Comparison of ENCODE assay signal across 9 mouse cellular contexts in the genomic region with DNA sequence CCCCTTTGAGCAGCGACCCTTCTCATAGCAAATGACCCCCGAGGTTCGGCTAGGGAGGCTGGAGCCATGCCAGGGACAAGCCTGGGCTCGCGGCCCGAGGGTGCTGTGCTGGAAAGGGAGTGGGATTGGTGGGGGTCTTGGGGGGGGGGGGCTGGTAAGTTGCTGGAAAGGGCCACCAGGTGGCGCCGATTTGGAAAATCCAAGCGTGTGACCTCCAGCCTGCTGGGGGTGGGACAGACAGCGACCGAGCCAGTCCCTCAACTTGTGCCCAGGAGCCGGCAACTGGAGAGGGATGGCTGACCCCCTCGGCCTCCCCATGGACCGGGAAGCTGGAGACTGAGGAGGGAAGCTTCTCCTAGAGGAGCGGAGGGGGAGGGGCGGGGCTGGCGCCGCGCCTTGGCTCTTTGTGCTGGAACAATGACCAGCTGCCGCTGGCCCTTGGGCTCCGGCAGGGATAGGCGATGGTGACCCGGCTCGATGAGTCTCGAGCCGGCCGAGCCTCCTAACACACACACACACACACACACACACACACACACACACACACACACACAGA. TPM values are rescaled to one million over a fixed set of nuclear protein-coding genes. Genes with fewer than 3 reads are reported as not detected.
DNase-seq lines count a peak whose midpoint lies in the region; ATAC-seq and TF ChIP-seq lines count a peak whose summit lies in the region.
"Had no signal": no experiment of that assay in that cellular context is flagged by ENCODE, and none has a peak within 500 bp of the region (broad histone marks: within the 10 kb centered on the region; RNA-seq: fewer than 3 reads in every experiment).

No protein-coding gene starts in this region.

- peak overlapping the region; percentile 62 to 72 for H3K4me3 ChIP-seq in ES-E14 (ENCODE audit: insufficient read depth in 1 of 2, low read depth in 1 of 2, low read length in 2 of 2, poor library complexity in 1 of 2, severe bottlenecking in 1 of 2)
- H3K4me3 ChIP-seq in brown adipose tissue, adult 24 weeks (ENCODE audit: insufficient read depth, low read depth, low read length): peak overlapping the region; percentile 90
- peak overlapping the region; percentile 76 for H3K4me3 ChIP-seq in forebrain, postnatal 0 days (ENCODE audit: low read depth, low read length)
- peak overlapping the region; percentile 69 for H3K4me3 ChIP-seq in hindbrain, embryonic 11.5 days (ENCODE audit: low read depth, low read length)

- peak overlapping the region; percentile 71 for H3K9ac ChIP-seq in ES-E14 (ENCODE audit: insufficient read depth, low read depth, low read length, poor library complexity, severe bottlenecking)
- peak overlapping the region; percentile 59 for H3K9ac ChIP-seq in forebrain, postnatal 0 days
- H3K9ac ChIP-seq in hindbrain, embryonic 11.5 days (ENCODE audit: low read depth, low read length): peak overlapping the region; percentile 91

- WGBS in forebrain, postnatal 0 days: under 1% methylated on average over 26 of the region's 27 CpGs
- 0% methylated on average over 26 of the region's 27 CpGs for WGBS in hindbrain, embryonic 11.5 days

- H3K36me3 ChIP-seq in ES-E14 (ENCODE audit: control insufficient read depth, insufficient read depth, low read length, poor library complexity, severe bottlenecking): peaks cover 4% of the 10 kb centered on the region
- no peaks in the 10 kb centered on the region; the same call in 1 of the 2 replicates for H3K36me3 ChIP-seq in forebrain, postnatal 0 days (ENCODE audit: insufficient read depth)
- H3K36me3 ChIP-seq in hindbrain, embryonic 11.5 days (ENCODE audit: control insufficient read depth, insufficient read depth, low read length): 0 out of 2 replicates have a peak, but pooled peaks cover 4% of the 10 kb centered on the region

- ATAC-seq in forebrain, postnatal 0 days: peak; percentile 69
- peak; percentile 80 for ATAC-seq in hindbrain, embryonic 11.5 days (ENCODE audit: low FRiP score)
- ATAC-seq in activated CD4-positive, CD25-positive, alpha-beta regulatory T cell, adult 4 months: no peak

- in situ Hi-C loops in ES-E14 (cut with MboI; ENCODE audit: low sequenced_read_pairs in 2 of 2, unreplicated experiment in 2 of 2): no loop called here

- H3K27ac ChIP-seq in ES-E14 (ENCODE audit: insufficient read depth, low read depth, low read length, poor library complexity, severe bottlenecking): no peak overlapping the region
- H3K27ac ChIP-seq in brown adipose tissue, adult 24 weeks (replicated peaks; ENCODE audit: low read depth, low read length): peak overlapping the region; percentile 99
- peak overlapping the region; percentile 84 for H3K27ac ChIP-seq in forebrain, postnatal 0 days (ENCODE audit: low read depth, low read length)
- peak overlapping the region; percentile 97 for H3K27ac ChIP-seq in hindbrain, embryonic 11.5 days (ENCODE audit: low read depth, low read length)

- peaks cover 16 to 19% of the 10 kb centered on the region in 2 experiments for H3K4me1 ChIP-seq in ES-E14 (ENCODE audit: control insufficient read depth in 2 of 2, insufficient read depth in 2 of 2, low read length in 2 of 2, poor library complexity in 1 of 2)
- peaks cover 17% of the 10 kb centered on the region for H3K4me1 ChIP-seq in brown adipose tissue, adult 24 weeks (ENCODE audit: control insufficient read depth, insufficient read depth, insufficient read length, low read length)
- peaks cover 22% of the 10 kb centered on the region for H3K4me1 ChIP-seq in forebrain, postnatal 0 days (ENCODE audit: insufficient read depth)
- peaks cover 16% of the 10 kb centered on the region for H3K4me1 ChIP-seq in hindbrain, embryonic 11.5 days (replicated peaks; ENCODE audit: control insufficient read depth, insufficient read depth, low read length)

- no peak for DNase-seq in ES-E14 (ENCODE audit: low read depth, low spot score)
- DNase-seq in forebrain, postnatal 0 days: peak; percentile 87
- peak; percentile 89 for DNase-seq in hindbrain, embryonic 11.5 days (ENCODE audit: low spot score)
- peak; percentile 66 to 74 for DNase-seq in layer of hippocampus, postnatal 36 days
- DNase-seq in lung, postnatal 14 days: peak; percentile 88
- peak; percentile 68 for DNase-seq in right cerebral cortex, adult 18-20 months

- TF ChIP-seq CTCF in forebrain, postnatal 0 days (IDR thresholded peaks at IDR 0.05; ENCODE audit: low read depth): peak; percentile 62

- H3K27me3 ChIP-seq in forebrain, postnatal 0 days (ENCODE audit: insufficient read depth, low read length): peaks cover 4% of the 10 kb centered on the region; the same call in 1 of the 2 replicates
- H3K27me3 ChIP-seq in hindbrain, embryonic 11.5 days (ENCODE audit: control insufficient read depth, insufficient read depth, low read length): no peaks in the 10 kb centered on the region

- no peaks in the 10 kb centered on the region for H3K9me3 ChIP-seq in ES-E14 (ENCODE audit: control insufficient read depth, insufficient read depth, low read depth, low read length)
- no peaks in the 10 kb centered on the region for H3K9me3 ChIP-seq in forebrain, postnatal 0 days (ENCODE audit: low read length)
- H3K9me3 ChIP-seq in hindbrain, embryonic 11.5 days (ENCODE audit: control insufficient read depth, low read length): no peaks in the 10 kb centered on the region

- peak overlapping the region; percentile 64 for H3K4me2 ChIP-seq in forebrain, postnatal 0 days (ENCODE audit: low read depth)
- peak overlapping the region; percentile 71 for H3K4me2 ChIP-seq in hindbrain, embryonic 11.5 days (replicated peaks; ENCODE audit: low read depth, low read length)

TF ChIP-seq in ES-E14, 5 proteins besides CTCF, POLR2A, EP300 and RAD21:
- TF ChIP-seq ZC3H11A (IDR thresholded peaks at IDR 0.05; ENCODE audit: borderline replicate concordance, low read depth, low read length): no peak
- no peak for TF ChIP-seq MAFK (IDR thresholded peaks at IDR 0.05; ENCODE audit: insufficient read depth, low read depth, low read length)
- no peak for TF ChIP-seq CHD2 (IDR thresholded peaks at IDR 0.05; ENCODE audit: low read depth, low read length)
- no peak for TF ChIP-seq HCFC1 (IDR thresholded peaks at IDR 0.05; ENCODE audit: borderline replicate concordance, insufficient read depth, low read length)
- no peak for TF ChIP-seq ZNF384 (IDR thresholded peaks at IDR 0.05; ENCODE audit: low read depth, low read length)
TF ChIP-seq in ES-E14: peak in this region for 0.

RNA-seq across cellular contexts. Expression of a gene that starts 3.1 kb away (rescaled TPM):
- 30.6 and 31.9 TPM in 2 replicates for total RNA-seq in ES-E14 (2012; rRNA removed)
- polyA plus RNA-seq in brown adipose tissue, adult 24 weeks (2012; ENCODE audit: insufficient read depth, insufficient read length, missing spikeins): 32.4 and 34.7 TPM in 2 replicates
- total RNA-seq in forebrain, postnatal 0 days (2014; rRNA removed): 26.6 and 29.3 TPM in 2 replicates
- polyA plus RNA-seq in forebrain, postnatal 0 days (2015; fragmentation: Nextera tagmentation; extraction: Ambion mirVana): 14.6 and 15.0 TPM in 2 replicates
- 39.7 and 41.0 TPM in 2 replicates for polyA plus RNA-seq in hindbrain, embryonic 11.5 days (2014; fragmentation: Nextera tagmentation; extraction: Ambion mirVana)
- total RNA-seq in layer of hippocampus, postnatal 36 days (2021): 10 to 100 TPM; 25.6 to 30.8 TPM
- polyA plus RNA-seq in activated CD4-positive, CD25-positive, alpha-beta regulatory T cell, adult 4 months (2017; shearing (Covaris generic)): 1 to 10 TPM in 1 of 2 experiments, under 1 TPM in 1; 0.78 to 1.8 TPM

RNA-seq across cellular contexts. Expression of a gene that starts 11.1 kb away (rescaled TPM):
- total RNA-seq in ES-E14 (2012; rRNA removed): 50.0 and 62.7 TPM in 2 replicates
- polyA plus RNA-seq in brown adipose tissue, adult 24 weeks (2012; ENCODE audit: insufficient read depth, insufficient read length, missing spikeins): 53.4 and 58.6 TPM in 2 replicates
- total RNA-seq in forebrain, postnatal 0 days (2014; rRNA removed): 60.6 and 62.2 TPM in 2 replicates
- polyA plus RNA-seq in forebrain, postnatal 0 days (2015; fragmentation: Nextera tagmentation; extraction: Ambion mirVana): 85.7 and 99.2 TPM in 2 replicates
- polyA plus RNA-seq in hindbrain, embryonic 11.5 days (2014; fragmentation: Nextera tagmentation; extraction: Ambion mirVana): 69.0 and 75.0 TPM in 2 replicates
- total RNA-seq in layer of hippocampus, postnatal 36 days (2021): 10 to 100 TPM; 37.6 to 41.8 TPM
- 10 to 100 TPM; 67.8 to 71.3 TPM for polyA plus RNA-seq in activated CD4-positive, CD25-positive, alpha-beta regulatory T cell, adult 4 months (2017; shearing (Covaris generic))

RNA-seq across cellular contexts. Expression of a gene that starts 11.8 kb away (rescaled TPM):
- total RNA-seq in ES-E14 (2012; rRNA removed): 27.2 and 28.5 TPM in 2 replicates
- polyA plus RNA-seq in brown adipose tissue, adult 24 weeks (2012; ENCODE audit: insufficient read depth, insufficient read length, missing spikeins): 9.1 and 11.1 TPM in 2 replicates
- total RNA-seq in forebrain, postnatal 0 days (2014; rRNA removed): 7.7 and 8.6 TPM in 2 replicates
- polyA plus RNA-seq in forebrain, postnatal 0 days (2015; fragmentation: Nextera tagmentation; extraction: Ambion mirVana): 8.8 and 10.8 TPM in 2 replicates
- 15.0 and 16.6 TPM in 2 replicates for polyA plus RNA-seq in hindbrain, embryonic 11.5 days (2014; fragmentation: Nextera tagmentation; extraction: Ambion mirVana)
- total RNA-seq in layer of hippocampus, postnatal 36 days (2021): 10 to 100 TPM; 15.8 to 16.5 TPM
- 1 to 10 TPM; 4.2 to 9.3 TPM for polyA plus RNA-seq in activated CD4-positive, CD25-positive, alpha-beta regulatory T cell, adult 4 months (2017; shearing (Covaris generic))

RNA-seq across cellular contexts. Expression of a gene that starts 28.2 kb away (rescaled TPM):
- total RNA-seq in ES-E14 (2012; rRNA removed): 0.45 and 1.5 TPM in 2 replicates
- not detected in 2 replicates for polyA plus RNA-seq in brown adipose tissue, adult 24 weeks (2012; ENCODE audit: insufficient read depth, insufficient read length, missing spikeins)
- 5.2 and 6.4 TPM in 2 replicates for total RNA-seq in forebrain, postnatal 0 days (2014; rRNA removed)
- 1.6 and 1.9 TPM in 2 replicates for polyA plus RNA-seq in forebrain, postnatal 0 days (2015; fragmentation: Nextera tagmentation; extraction: Ambion mirVana)
- polyA plus RNA-seq in hindbrain, embryonic 11.5 days (2014; fragmentation: Nextera tagmentation; extraction: Ambion mirVana): 0.62 TPM in 1 of 2 replicates, not detected in the other
- 1 to 10 TPM; 2.2 to 3.4 TPM for total RNA-seq in layer of hippocampus, postnatal 36 days (2021)
- polyA plus RNA-seq in activated CD4-positive, CD25-positive, alpha-beta regulatory T cell, adult 4 months (2017; shearing (Covaris generic)): under 1 TPM in 1 of 2 experiments, not detected in 1; 0.32 TPM
- total RNA-seq: hematopoietic stem cell, adult 5-6 weeks had no signal

RNA-seq across cellular contexts. Expression of a gene that starts 28.4 kb away (rescaled TPM):
- 3.8 and 7.3 TPM in 2 replicates for total RNA-seq in ES-E14 (2012; rRNA removed)
- polyA plus RNA-seq in brown adipose tissue, adult 24 weeks (2012; ENCODE audit: insufficient read depth, insufficient read length, missing spikeins): 0.25 and 0.55 TPM in 2 replicates
- total RNA-seq in forebrain, postnatal 0 days (2014; rRNA removed): 35.9 and 54.7 TPM in 2 replicates
- 8.2 and 12.1 TPM in 2 replicates for polyA plus RNA-seq in forebrain, postnatal 0 days (2015; fragmentation: Nextera tagmentation; extraction: Ambion mirVana)
- 7.2 and 7.9 TPM in 2 replicates for polyA plus RNA-seq in hindbrain, embryonic 11.5 days (2014; fragmentation: Nextera tagmentation; extraction: Ambion mirVana)
- total RNA-seq in layer of hippocampus, postnatal 36 days (2021): 10 to 100 TPM; 23.2 to 23.5 TPM
- under 1 TPM in 1 of 2 experiments, not detected in 1; 0.24 TPM for polyA plus RNA-seq in activated CD4-positive, CD25-positive, alpha-beta regulatory T cell, adult 4 months (2017; shearing (Covaris generic))
